Mouse (Mus musculus) megakaryocyte progenitor cell, adult 5-6 weeks (primary cell): ENCODE data around the gene Grm4. TPM values are rescaled to one million over a fixed set of nuclear protein-coding genes. Genes with fewer than 3 reads are reported as not detected.

ENCODE experiments used
- ATAC-seq: replicated peaks from 2 replicates; pipeline ENCODE4 v1.8.0; 2016; ENCODE audit warnings: mild to moderate bottlenecking, moderate TSS enrichment, inconsistent platforms; ENCODE audit not compliant: poor library complexity
- total RNA-seq, 2 experiments: library from RNA; stranded (forward) in 1 of 2; stranded (reverse) in 1 of 2; fragments of 157-497, 149-512 nt in 1 of 2; fragments of 200-1000 nt in 1 of 2; gene quantifications; 2 replicates each; pipeline versions ENCODE4 v1.2.3 to v1.2.4; 2015 to 2017

Grm4 gene
- total RNA-seq, 2 experiments from 2014 or later: not detected

- ATAC-seq: peak; percentile 55
Observed at GRCm38 (mm10) chr17:27451787-27452186, 69.4 kb downstream of the Grm4 start.

GRCm38 (mm10) chr17:27451216-27451615 is 70.0 kb downstream of the Grm4 start:
- no peak for ATAC-seq

GRCm38 (mm10) chr17:27449757-27450330 is 71.4 kb downstream of the Grm4 start:
- ATAC-seq: no peak

- ATAC-seq: no peak
Observed at GRCm38 (mm10) chr17:27448749-27449148, 72.5 kb downstream of the Grm4 start.

- ATAC-seq: no peak
Observed at GRCm38 (mm10) chr17:27445364-27446075, 75.7 kb downstream of the Grm4 start.

- no peak for ATAC-seq
Observed at GRCm38 (mm10) chr17:27442538-27443113, 78.6 kb downstream of the Grm4 start.

GRCm38 (mm10) chr17:27441778-27442177 is 79.4 kb downstream of the Grm4 start:
- ATAC-seq: no peak

- ATAC-seq: no peak
Observed at GRCm38 (mm10) chr17:27435799-27436198, 85.4 kb downstream of the Grm4 start.

GRCm38 (mm10) chr17:27435225-27435624 is 86.0 kb downstream of the Grm4 start:
- ATAC-seq: no peak

- ATAC-seq: no peak
Observed at GRCm38 (mm10) chr17:27434066-27434465, 87.1 kb downstream of the Grm4 start.

GRCm38 (mm10) chr17:27433179-27433680 is 88.0 kb downstream of the Grm4 start:
- no peak for ATAC-seq

GRCm38 (mm10) chr17:27432145-27432650 is 89.0 kb downstream of the Grm4 start:
- ATAC-seq: no peak

GRCm38 (mm10) chr17:27431049-27431839 is 90.0 kb downstream of the Grm4 start:
- ATAC-seq: no peak

- no peak for ATAC-seq
Observed at GRCm38 (mm10) chr17:27429757-27430156, 91.4 kb downstream of the Grm4 start.

- no peak for ATAC-seq
Observed at GRCm38 (mm10) chr17:27425016-27425415, 96.2 kb downstream of the Grm4 start.

- ATAC-seq: no peak
Observed at GRCm38 (mm10) chr17:27424356-27424755, 96.8 kb downstream of the Grm4 start.

- no peak for ATAC-seq
Observed at GRCm38 (mm10) chr17:27422726-27423381, 98.3 kb downstream of the Grm4 start.

- ATAC-seq: no peak
Observed at GRCm38 (mm10) chr17:27422371-27422725, 98.9 kb downstream of the Grm4 start.

- no peak for ATAC-seq
Observed at GRCm38 (mm10) chr17:27421837-27422236, 99.4 kb downstream of the Grm4 start.

GRCm38 (mm10) chr17:27409006-27409405 is 112.2 kb downstream of the Grm4 start:
- no peak for ATAC-seq

GRCm38 (mm10) chr17:27408531-27408930 is 112.7 kb downstream of the Grm4 start:
- ATAC-seq: no peak
